Mouse (Mus musculus): ENCODE results near the gene Il6st. TPM values are rescaled to one million over a fixed set of nuclear protein-coding genes. Genes with fewer than 3 reads are reported as not detected.

Il6st gene
- total RNA-seq, 2 experiments from 2014 or later: 184 to 192 TPM

DNA sequence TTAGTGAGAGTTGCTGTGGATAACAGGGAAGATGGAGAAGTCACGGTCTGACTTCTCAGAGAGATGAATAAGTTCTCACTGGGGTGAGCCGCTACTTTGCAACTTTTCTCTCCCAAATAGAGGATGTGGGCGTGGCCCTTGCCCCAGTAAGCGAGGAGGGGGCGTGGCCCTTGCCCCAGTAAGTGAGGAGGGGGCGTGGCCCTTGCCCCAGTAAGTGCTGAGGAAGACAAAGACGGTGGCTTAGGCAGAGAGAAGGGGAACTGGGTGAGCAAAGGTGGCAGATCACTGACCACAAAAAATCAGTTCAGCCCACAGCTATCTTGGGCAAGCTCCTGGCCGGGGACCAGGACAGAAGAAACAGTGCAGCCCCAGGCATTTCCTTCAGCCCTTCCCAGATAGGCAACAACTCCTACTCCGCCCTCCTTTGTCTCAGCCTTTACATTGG is 23.9 kb upstream of the Il6st start:
- intact Hi-C loops (cut with DNase I): no loop called here
- DNase-seq: peak; percentile 60 to 62

DNA sequence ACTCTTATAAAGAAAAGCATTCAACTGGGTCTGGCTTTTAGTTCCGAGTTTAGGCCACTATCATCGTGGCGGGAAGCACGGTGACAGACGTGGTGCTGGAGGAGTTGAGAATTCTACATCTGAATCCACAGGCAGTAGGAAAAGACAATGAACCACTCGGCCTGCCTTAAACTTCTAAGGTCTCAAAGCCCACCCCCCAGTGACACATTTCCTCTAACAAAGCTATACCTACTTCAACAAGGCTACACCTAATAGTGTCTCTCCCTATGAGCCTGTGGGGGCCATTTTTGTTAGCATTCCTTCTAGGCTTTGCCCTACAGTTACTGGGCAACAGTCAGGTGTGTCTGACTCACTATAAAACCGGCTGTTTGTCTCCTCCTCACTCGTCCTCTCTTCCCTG is 23.2 kb upstream of the Il6st start:
- DNase-seq: no peak
- intact Hi-C loops (cut with DNase I): no loop called here

DNA sequence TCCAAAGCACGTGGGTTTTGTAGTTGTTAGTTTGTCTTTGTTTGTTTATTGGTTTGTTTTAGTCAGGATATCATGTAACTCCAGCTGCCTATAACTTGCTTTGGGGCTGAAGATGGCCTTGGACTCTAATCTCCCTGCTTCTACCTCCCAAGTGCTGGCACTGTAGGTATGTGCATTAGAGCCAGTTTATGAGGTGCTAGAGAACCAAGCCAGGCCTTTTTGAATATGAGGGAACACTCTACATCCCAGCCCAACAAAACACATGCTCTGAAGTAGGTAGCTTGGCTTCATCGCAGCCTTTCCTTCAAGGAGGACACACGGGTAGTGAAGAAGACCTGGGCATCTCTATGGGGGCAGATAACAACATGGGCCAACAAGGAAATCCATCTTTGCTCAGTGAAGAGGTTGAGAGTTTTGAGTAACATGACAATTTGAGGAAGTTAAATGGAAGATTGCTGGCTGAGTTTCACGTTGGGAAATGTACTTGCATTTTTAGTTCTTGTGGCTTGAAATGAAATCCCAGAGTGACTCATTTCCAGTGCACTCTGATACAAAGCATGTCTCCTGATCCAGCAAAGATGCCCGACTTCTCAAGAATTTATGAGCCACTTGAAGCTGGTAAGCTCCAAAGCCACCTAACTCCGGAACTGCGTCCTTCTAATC is 20.9 kb upstream of the Il6st start:
- intact Hi-C loops (cut with DNase I): no loop called here
- no peak for DNase-seq

DNA sequence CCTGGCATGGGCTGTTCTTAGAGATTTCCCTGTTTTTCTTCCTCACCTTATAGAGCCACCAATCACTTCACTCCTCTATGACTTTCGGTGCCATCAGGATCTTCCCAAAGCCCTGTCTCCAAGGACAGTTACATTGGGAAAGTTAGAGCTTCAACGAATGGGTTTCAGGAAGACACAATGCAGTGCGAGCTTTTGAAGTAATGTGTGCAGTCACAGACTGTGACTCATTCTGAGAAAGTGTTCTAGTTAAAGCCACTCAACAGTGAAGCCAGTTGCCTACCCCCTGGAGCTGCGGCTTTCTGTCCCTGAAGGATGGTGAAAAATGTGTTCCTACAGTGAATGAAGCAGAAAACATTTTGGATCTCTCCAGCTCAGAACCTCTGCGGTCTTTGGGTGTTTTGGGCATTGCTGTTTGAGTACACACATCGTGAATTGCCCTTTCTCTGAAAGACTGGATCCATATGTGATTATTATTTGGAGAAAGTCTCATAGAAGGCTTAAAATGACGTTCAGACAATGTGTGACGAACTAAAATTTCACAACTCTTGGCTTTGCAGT is 16.7 kb upstream of the Il6st start:
- no peak for DNase-seq
- intact Hi-C loops (cut with DNase I): no loop called here

DNA sequence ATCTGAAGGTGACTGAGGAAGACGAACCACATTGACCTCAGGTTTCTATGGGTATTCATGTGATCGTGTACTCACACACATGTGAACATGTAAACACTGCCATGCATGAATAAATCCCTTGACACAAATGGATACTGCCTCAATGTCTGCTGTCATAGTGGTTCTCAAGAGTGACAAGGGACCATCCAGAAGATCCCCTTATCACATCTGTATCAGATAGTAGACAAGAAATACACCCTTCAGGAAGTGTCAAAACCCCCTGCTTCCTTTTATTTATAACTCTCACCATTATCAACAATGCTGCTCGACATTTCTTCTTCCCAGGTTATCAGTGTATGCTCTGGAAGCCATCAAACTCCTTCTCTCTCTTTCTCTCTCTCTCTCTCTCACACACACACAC is 13.7 kb upstream of the Il6st start:
- intact Hi-C loops (cut with DNase I): no loop called here
- DNase-seq: no peak

DNA sequence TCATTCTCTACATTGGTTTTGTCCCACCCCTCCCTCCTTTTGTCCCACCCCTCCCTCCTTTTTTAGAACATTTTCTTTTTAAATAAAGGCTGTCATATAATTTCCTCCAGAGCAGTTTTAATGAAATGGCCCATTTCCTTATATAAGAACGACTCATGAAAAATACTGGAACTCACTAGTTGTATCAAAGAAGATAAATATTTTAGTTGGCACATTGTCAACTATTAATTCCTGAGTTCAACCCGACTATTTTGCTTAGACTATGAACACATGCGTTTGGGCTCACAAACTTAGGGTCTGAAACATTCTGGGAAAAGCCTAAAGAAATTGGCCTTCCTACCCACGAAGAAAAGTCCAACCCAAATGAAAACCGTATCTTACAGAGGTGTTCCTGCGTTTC is 6.5 kb upstream of the Il6st start:
- intact Hi-C loops (cut with DNase I): no loop called here
- no peak for DNase-seq

DNA sequence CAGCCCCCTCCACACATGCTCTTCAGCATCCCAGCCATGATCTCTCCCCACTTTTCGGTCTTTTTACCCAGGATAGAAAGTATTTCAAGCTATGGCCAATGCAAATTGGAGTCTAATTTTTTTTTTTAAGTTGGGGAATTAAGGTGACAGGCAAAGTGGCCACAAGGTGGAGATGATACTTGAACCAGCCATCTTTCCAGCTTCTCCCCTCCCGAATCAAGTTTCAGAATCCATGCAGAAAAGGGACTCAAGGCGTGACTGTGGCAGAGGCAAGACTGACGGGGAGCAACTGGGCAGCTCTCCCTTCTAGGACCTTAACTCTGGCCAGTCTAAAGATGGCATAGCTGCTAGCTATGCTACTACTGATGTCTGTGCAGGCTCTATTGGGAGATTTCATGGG is 5.9 kb upstream of the Il6st start:
- intact Hi-C loops (cut with DNase I): no loop called here
- DNase-seq: no peak

DNA sequence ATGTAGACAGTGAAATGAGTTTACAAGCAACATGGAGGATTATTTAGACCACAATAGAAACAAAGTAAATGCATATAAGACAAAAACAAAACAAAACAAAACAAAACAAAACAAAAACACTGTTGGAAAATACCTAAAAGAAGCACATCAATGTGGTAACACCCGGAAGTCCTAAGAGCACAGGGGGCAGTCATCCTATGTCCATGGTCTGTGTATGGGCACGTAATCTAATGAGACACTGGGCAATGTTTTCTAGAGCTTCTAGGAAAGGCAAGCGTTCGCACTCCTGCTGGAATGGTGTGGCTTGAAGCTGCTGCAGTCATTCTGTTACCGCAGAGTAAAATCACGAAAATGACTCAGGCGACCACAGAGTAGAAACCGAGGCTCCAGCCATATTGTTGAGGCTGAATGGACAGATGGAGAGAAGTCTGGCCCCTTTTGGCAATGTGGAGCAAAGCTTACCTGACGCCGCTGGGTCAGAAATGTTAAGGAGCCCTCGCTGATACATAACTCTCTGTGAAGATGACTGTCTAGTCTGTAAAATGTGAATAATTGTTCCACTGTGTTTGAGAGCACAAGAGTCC is 5.3 kb upstream of the Il6st start:
- intact Hi-C loops (cut with DNase I): no loop called here

DNA sequence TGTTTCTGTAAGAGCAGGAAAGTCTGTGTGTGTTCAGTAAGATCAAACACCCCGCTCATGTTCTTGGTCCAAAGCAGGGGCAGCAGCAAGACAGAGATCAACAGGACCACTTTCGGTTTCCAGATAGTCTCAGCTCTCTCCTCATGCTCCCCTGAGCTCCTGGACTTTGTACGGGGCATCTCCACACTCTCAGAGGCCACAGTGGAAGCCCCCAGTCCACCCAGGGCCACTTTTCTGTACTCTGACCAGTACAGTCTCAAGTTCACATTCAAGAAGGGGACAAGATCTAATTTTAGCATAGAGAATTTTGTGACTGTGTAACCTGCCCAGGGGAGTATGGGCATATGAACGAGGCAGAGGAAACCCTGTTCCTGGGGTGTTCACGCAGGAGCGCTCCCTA is 3.9 kb upstream of the Il6st start:
- intact Hi-C loops (cut with DNase I): loop anchor here (10.0 kb wide), 1 partner anchor 55 kb away; no protein-coding TSS in a partner anchor
- DNase-seq: no peak

More for the DNA sequence above, 5.3 kb upstream of the Il6st start:
- no peak for DNase-seq

DNA sequence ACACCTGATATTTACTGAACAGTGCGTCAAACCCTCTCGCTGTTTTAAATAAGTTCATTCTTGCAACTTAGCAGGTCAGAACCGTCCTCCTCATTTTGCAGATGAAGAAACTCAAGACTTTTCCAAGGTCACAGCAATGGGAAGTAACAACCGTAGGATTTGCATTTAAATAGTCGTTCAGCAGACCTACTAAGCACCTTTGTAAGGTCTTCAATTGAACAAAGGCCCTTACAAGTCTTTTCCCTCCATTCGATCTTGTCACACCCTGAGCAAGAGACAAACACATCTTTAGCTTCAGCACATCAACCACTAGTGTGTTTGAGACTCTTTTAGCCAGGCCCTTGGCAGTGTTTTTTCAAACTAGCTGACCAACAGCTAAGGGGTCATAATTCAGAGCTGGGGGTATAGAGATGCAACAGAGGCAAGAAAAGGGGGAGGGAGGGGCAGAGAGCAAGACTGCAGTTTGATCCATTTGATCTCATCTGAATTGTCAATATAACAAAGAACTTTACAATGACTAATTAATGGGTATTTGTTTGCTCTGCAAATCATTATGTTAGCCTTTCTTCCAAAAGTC is 1.4 kb upstream of the Il6st start:
- no peak for DNase-seq
- intact Hi-C loops (cut with DNase I): loop anchor here (10.0 kb wide), 1 partner anchor 58 kb away; no protein-coding TSS in a partner anchor

DNA sequence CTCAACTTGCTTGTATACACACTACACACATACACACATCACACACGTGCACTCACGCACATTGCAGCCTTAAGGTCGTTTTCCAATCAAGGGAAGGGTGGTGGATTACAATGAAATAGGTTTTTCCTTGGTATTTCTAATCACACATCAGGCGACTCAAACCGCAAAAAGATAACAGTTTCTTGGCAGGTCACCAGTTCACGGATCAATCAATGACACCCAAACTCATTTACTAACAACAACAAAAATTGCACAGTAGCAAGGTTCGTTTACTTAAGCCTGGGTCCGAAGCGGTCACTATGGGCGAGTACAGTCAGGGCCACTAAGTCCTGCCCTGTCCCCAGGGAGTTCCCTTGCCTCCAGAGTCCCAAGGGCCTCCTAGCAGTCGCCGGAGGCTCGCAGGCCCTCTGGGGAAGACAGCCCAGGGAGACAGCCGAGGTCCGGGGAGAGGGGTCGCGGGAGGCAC is 500 bp upstream of the Il6st start:
- no peak for DNase-seq
- intact Hi-C loops (cut with DNase I): loop anchor here (10.0 kb wide), 1 partner anchor 59 kb away; no protein-coding TSS in a partner anchor

DNA sequence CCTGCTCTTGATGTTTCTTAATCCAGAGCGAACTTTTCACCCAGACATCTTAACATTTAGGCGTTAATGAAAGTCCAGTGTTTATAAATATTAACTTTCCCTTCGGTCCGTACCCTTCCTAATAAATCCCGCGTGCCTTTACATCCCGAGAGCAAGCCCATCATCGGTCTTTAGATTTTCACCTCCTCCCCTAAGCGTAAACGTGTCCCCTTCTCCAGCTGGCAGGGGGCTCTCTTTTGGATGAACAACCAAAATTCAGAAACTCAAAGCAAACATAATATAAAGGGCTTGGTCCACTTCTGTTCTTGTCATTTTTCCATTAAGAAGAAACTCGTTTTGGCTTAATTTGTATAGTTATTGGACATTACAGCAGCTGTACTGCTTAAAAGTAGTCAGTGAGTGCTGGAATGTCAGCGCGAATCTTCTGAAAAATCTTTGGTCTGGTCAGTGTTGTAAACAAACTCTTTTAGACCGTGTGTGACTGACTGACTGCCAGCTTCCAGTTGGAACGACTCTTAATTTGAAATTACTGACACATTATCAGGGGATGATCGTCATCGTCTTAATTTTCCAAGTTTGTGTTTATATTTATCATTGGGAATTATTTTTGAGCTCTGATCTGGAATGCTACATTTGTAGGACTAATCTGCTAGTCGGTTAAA is 887 bp downstream of the Il6st start:
- intact Hi-C loops (cut with DNase I): loop anchor here (10.0 kb wide), 1 partner anchor 60 kb away; no protein-coding TSS in a partner anchor
- peak in 1 of 2 experiments; percentile 34 for DNase-seq

DNA sequence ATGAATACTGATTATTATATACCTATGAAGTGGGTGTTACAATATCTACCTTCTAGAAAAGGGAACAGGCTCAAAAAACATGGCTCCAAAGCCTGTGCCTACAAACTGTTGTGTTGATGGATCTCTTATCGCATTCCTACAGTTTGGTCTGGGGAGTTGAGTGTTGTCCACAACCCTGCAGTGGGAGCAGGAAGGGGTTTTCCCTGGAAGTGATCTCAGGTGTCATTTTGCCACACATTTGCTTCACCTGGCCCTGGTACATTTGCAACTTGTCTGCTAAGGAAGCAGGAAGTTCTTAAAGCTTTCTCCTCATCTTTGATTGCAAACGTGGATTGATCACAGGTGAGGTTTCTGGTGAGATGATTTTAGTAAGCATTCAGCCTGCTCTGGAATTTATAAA is 1.7 kb downstream of the Il6st start:
- intact Hi-C loops (cut with DNase I): loop anchor here (10.0 kb wide), 1 partner anchor 61 kb away; no protein-coding TSS in a partner anchor
- DNase-seq: no peak

DNA sequence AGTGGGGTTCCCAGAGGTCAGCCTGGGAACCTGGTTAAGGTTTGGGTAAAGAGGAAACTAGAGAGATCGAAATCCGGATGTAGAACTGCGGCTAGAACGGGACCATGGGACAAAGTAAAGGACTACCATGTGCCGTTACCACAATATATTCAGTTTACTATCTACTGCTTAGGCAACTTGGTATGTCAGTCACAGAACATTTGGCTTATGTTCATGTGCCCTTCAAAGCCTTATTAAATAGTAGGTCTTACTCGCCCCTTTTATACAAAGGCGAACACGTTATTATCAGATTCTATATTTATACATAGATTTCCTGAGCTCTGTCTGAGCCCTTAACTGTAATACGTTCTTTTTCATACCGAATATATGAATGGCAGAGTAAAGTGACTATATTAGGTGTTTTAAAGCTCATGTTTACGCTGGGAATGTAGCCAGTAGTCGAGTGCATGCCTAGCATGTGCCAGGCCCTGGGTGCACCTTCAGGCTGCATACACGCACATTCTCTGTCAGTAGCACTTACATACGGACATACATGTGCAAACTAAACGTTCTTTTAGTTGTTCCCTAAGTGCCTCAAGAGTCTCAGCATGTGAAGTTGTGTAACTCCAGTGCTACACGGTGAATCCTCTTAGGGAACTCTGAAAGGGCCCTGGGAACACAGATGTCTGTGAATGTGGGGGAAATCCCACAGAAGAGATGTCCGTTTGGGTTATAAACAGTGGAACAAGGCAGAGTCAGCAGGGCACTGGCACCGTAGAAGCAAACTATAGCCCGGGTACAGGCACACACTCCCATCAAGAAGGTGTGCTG is 2.5 kb downstream of the Il6st start:
- peak in 1 of 2 experiments; percentile 40 for DNase-seq
- intact Hi-C loops (cut with DNase I): loop anchor here (10.0 kb wide), 1 partner anchor 62 kb away; no protein-coding TSS in a partner anchor

DNA sequence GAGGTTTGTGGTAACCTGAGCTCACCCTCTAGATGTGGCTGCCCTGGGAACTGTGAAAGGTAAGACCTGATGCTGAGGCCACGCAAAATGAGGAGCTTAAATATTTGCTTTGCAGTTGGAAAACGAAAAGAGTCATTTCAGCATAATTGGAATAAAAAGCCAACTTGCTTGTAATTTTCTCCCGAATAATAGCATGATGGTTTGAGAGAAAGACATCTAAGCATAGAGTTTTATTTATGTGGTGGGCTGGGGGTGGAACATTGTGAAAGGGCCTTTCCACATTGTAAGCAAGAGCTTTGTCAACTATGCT is 3.0 kb downstream of the Il6st start:
- DNase-seq: no peak
- intact Hi-C loops (cut with DNase I): loop anchor here (10.0 kb wide), 1 partner anchor 62 kb away; no protein-coding TSS in a partner anchor

DNA sequence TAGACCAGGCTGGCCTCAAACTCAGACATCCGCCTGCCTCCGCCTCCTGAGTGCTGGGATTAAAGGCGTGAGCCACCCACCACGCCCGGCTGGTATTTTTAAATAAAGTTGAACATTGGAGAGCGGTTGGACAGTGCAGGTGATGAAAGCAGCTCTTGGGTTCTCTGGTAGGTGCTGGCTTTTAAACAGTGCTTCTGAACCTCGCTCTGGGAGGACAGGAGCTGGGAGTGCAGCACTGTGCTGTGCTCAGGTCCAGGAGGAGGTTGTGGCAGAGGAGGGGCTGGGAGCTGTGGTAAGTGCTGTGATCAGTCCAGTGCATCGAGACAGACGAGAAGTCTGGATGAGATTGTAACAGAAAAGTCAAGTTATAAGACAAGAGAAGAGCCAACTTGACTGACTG is 3.5 kb downstream of the Il6st start:
- no peak for DNase-seq
- intact Hi-C loops (cut with DNase I): loop anchor here (10.0 kb wide), 1 partner anchor 63 kb away; no protein-coding TSS in a partner anchor

DNA sequence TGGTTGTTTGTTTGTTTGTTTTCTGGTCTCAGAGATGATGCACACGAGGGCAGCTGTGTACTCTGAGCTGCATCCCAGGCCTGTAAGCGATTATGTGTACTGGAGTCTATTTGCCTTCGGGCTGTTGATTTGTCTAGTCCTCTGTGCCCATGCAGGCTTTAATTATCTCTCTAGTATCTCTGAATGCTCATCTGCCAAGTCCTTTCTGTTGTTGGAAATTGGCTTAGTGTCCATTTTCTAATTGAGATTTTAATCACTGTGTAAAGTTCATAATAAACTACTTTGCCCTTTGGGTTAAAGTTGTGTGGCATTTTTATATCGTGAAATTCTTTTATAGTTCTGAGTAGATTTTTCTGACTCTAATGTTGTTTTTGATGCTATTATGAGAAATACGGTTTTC is 5.6 kb downstream of the Il6st start:
- no peak for DNase-seq
- intact Hi-C loops (cut with DNase I): loop anchor here (10.0 kb wide), 1 partner anchor 65 kb away; no protein-coding TSS in a partner anchor

DNA sequence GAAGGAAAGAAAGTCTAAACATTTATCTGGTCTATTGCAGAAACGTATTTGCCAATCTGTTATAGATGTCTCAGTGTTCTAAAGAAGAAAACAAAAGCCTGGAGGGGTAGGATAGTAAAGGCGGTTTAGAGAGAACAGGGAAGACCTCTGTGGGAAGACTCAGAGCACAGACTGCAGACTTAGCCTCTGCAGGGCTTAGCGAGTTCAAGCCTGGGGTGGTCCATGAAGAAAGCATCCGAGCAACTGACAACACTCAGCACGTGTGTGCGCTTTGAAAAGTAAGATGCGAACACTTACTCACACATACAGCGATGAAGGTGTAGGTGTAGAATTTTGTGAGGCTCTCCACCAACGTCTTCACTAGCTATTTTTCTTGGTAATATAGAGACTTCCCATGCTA is 7.3 kb downstream of the Il6st start:
- no peak for DNase-seq
- intact Hi-C loops (cut with DNase I): loop anchor here (10.0 kb wide), 1 partner anchor 706 kb away; no protein-coding TSS in a partner anchor

DNA sequence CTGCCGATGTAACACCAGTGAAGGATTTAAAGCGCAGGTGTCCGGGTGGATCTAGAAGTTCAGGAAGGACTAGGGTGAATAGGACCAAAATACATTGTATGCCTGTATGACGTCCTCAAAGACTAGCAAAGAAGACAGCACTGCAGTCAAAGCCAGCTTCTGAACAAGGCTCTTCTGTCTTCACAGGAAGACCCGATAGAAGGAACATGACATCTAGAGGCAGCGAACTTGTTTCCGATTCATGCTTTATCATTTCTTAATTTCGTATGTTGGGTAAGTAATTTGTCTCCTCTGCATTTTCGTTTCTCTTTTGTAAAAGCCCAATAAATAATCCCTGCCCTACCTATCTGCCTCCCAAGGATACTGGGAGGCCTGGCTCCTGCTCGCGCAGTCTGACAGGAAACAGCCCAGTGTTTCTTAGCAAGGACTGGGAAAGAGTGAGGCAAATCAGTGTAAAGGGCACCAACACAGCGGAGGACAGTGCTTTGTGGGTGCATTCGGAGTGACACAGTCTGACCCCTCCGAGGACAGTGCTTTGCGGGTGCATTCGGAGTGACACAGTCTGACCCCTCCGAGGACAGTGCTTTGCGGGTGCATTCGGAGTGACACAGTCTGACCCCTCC is 8.6 kb downstream of the Il6st start:
- DNase-seq: no peak

More for the DNA sequence above, 8.6 kb downstream of the Il6st start:
- intact Hi-C loops (cut with DNase I): loop anchor here (10.0 kb wide), 1 partner anchor 708 kb away; no protein-coding TSS in a partner anchor

Measured in heart, postnatal 14 days (tissue).